Mouse (Mus musculus) testis, postnatal 14 days (tissue): ENCODE measurements around the gene Rph3a.
A peak's percentile ranks its signal among the peaks of the same experiment; 100 is the strongest.
"Not testable (repeated sequence)": the region's sequence is repeated elsewhere in the genome, so short reads cannot be mapped to it uniquely, and the experiment has no call there.

ENCODE experiments used
- DNase-seq: peaks from one replicate; pipeline ENCODE4 v3.0.0; 2021; ENCODE audit warnings: low spot score

Rph3a gene

DNA sequence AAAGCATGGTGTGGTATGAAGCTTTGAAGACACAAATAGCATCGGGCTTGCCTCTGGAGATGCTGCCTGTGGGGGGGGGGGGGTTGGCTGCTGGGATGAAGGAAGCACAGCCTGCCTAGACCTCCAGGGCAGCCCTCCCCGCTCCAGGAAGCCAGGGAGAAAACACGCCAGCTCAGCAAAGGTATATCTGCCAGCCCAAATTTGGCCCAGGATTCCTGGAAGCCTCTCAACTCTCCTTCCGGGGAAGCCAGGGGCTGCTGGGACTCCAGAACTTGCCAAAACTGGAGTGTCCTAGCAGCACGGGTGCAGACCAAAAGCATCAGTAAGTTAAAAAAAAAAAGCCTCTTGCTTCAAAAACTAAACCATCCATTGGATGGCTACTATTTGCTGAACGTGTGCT is 37.6 kb downstream of the Rph3a start:
- DNase-seq: no peak

DNA sequence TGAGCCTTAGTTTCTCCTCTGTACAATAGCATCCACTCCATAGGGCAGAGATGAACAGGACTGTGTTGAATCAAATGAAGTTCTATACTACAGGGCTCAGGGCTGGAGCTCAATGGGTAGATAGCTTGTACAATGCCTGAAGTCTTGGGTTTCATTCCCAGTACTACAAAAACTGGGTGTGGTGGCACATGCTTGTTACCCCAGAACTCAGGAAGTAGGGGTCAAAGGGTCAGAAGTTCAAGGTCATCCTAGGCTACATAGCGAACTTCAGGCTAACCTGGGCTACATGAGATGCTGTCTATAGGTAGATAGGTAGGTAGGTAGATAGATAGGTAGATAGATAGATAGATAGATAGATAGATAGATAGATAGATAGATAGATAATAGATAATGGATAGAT is 38.6 kb downstream of the Rph3a start:
- DNase-seq: no peak

DNA sequence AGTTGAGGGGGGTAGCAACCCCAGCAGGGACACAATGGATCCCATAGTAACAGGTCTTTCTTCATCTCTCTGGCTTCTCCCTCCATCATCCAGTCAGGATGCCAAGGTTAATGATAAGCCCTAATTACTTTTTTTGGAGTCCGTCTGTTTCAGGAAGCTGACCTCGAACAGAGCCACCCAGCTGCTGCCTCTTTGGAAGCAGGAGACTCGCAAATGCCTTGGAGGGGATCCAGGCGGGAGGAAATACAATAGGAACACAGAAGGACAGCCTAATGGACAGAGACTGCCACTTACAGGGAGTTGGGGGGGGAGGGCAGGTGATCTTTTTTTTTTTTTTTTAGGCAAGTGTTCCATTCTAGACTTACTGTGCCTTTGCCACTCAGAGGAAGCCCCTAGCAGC is 40.2 kb downstream of the Rph3a start:
- peak; percentile 82 for DNase-seq

DNA sequence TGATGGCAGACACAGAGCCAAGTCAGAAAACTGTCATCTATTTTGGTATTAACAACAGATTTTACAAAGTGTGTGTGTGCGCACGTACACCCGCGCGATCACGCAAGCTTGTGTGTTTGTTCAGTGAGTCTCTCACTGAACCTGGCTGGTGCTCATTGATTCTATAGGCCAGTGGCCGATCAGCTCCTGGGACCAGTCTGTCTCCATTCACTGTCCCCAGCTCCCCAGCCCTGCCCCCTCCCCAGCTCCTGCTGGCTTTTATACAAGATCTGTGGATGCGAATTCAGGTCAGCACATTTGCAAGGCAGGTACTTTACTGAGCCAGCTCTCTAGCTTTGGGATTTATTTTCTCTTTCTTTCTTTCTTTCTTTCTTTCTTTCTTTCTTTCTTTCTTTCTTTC is 41.1 kb downstream of the Rph3a start:
- no peak for DNase-seq

DNA sequence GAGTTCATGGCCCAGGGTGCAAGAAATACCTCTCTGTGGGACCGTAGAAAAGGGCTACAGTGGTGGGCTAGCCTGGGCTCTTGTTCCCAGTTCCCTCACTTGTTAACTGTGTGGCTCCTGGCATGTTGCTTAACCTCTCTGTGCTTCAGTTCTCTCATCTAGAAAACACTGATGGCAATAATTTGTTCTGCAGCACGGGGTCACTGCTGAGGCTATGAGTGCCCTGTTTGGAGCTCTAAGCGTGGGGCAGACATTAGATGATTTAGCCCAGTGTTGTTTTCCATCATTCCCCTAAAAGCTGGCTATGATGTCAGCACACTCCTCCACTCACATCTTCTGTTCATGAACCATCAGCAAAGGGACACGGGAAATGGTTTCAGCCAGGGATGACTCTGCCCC is 41.8 kb downstream of the Rph3a start:
- no peak for DNase-seq

DNA sequence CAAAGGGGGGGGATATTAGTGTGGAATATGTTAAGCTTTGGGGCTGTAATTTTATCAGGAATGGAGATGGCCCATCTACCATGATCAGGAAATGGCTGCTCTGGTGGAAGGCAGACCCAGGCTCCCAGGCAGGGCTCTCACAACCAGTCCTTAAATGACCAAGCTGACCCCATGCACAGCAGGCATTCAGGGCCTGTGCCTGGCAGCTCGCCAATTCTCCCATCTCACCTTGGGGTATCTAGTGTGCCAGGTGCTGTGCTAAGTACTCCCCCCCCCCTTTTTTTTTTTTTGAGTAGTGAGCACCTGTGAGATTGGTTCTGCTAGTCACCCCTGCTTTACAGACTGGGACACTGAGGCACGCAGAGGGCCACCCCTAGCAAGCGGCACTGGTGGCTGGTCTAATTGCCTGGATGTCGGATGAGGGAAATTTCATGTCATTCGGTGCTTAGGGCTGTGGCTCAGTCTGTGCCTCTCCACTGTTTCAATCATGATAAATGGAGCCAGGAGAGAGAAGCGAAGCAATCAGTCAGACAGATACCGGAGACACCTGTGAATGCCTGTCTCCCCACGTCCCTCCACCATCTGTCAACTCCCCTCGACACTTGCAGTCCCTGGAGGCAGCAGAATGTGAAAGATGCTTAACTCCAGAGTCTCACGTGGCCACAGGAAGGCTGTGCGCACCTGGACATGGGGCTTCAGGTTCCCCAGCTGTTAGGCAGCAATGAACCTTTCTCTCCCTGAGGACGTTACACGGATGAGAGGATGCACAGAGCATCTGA is 42.3 kb downstream of the Rph3a start:
- no peak for DNase-seq

DNA sequence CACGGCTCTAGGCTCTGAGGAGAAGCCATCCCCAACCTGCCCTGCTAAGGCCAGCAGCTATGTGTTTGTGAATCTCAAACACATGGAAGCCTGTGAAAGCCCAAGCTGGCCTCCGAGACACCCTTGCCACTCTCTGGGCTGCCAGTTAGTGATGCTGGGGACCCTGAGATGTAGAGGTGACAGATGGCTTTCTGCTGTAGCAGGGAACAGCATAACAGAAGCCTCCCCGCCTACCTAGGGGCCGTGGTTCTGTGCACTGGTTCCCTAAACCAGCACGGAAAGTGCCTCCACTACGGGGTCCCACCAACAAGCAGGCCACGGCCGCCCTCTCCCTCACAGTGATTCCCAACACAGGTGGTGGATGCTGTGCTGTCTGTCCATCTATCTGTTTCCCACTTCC is 43.0 kb downstream of the Rph3a start:
- no peak for DNase-seq

DNA sequence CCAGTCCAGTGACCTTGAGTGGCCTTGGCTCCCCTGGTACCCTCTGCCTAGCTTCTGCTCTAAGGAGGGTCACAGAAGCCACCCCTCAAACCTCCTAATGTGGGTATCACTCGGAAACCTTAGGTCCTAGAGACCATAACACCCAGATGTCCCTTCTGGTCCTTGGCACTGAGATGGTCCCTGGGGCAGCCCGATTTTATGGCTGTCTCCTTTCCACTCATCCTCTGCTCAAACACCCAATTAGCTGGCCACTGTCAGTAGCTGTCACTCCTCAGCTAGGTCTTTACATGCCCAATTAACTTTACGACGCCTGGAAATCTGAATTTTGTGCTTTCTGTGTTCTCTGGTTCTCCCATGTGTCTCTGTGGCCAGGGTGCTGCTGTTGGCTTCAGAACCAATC is 43.7 kb downstream of the Rph3a start:
- no peak for DNase-seq

DNA sequence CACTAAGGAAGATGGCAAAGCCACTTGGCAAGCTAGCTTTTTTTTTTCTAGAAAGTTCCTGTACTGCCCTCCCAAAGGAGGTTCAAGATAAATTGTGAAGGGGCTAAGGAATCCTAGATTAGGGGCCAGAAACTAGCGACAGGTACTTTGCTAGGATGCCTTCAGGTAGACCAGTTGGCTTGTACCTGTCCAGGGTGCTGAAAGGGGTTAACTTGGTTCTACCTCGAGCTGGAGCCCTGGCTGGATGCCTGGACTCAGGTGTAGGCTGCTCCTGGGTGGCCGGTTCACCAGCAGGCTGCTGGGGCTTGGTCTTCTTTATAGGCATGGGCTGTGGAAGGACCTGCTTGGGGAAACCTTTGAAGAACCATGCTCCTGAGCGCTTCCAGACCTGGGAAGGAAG is 48.9 kb downstream of the Rph3a start:
- no peak for DNase-seq

DNA sequence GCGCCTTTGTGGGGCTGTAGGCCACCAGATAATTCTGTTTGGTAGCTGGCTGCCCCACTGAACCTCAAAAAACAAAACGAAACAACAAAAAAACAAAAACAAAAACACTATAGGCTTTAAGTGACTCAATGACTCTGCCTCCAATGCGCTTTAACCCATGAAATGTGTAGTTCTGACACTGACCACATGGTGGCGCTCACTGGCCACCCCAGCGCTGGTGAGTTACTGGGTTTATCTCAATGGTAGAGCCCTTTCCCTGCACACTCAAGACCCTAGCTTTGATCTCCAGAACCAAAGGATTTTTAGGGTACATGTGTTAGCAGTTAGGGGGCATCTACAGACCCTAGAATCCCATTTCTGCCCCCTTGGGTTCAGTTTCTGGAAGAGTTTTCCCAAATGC is 55.9 kb downstream of the Rph3a start:
- DNase-seq: peak; percentile 19

DNA sequence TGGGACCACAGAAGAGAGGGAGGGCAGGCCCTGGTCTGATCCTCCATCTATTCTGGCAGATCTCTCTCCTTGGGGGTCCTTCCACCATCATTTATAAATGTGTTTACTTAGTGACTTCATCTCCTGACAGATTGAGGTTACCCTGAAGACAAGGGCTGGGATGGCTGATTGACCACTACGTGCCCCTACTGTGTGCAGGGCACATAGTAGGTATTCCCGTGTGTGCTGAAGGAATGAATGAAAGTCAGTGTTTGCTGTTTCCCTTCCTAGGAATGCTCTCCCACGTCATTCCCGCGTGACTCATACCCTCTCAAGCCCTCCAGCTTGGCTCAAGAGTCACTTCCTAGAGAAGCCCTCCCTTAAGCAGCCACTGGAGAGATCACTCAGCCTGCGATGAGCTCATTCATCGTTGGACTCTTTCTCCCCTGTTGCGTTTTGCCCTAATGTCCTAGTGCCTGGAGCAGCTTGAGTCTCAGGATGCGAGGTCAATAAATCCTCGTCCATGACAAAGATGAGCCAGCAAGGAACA is 57.6 kb downstream of the Rph3a start:
- no peak for DNase-seq

DNA sequence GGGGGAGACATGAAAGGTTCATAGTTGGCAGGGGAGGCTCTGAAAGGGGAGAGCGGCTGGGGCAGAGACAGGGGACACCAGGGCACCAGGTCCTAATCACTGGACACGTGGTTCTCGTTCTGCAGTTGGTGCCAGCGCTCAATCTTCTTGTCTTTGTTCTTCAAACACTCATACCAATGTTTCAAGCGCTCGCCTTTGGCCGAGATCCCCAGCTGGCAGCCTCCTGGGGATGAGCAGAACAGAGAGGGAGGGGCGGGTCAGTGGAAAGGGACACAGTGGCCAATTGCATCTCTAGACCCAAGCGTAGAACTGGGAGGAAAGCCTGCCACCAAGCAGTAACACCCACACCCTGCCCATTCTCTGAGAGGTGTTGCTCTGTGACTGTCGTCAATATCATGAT is 67.8 kb downstream of the Rph3a start:
- DNase-seq: no peak

DNA sequence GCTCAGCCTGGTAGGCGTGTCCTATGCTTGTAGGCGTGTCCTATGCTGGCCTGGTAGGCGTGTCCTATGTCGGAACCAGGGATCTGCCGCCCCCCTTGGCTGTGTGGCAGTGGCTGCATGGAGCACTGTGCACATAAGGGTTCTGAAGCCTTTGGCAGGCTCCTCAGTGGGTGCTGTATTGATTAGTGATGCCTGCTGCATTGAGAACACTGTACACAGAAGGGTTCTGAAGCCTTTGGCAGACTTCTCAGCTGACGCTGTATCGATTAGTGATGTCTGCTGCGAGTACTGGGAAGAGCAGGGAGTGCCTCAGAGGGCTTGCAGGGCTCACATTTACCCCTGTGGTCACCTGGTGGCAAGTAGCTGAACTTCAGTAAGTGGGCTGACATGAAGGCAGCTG is 71.3 kb downstream of the Rph3a start:
- DNase-seq: no peak

DNA sequence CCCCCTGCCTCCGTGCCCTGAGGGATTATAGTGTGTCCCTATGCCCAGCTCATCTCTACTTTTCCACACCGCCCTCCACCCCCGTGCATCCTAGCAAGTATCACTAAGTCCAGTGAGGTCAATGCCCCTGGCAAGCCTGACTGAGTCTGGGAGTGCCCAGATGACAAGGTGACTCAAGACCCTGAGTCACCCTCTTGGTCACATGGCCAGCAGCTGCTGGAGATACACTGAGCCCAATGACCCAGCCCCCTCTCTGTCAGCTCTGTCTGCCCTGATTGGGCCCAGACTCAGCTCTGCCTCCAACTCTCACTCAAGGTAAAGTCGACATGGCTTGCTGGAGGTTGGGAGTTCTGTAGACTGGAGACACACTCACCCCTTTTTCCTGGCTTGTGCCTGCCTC is 72.1 kb downstream of the Rph3a start:
- no peak for DNase-seq

DNA sequence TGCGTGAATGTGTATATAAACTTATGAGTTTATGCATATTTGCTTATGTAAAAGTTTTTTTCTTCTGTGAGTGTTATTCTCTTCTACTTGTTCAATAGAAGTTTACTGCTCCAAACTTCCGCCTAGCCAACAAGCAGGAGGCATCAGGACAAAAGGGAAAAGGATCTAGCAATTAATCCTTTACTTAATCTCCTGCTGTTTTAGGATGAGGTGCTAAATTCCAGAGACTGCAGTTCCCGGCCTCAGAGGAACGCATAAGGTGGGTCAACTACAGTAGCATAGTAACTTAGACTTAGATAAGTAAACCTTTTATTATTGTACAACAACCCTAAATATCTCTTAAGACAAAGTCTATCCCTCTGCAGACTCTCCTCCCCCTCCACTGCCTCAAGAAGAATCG is 75.9 kb downstream of the Rph3a start:
- DNase-seq: no peak

DNA sequence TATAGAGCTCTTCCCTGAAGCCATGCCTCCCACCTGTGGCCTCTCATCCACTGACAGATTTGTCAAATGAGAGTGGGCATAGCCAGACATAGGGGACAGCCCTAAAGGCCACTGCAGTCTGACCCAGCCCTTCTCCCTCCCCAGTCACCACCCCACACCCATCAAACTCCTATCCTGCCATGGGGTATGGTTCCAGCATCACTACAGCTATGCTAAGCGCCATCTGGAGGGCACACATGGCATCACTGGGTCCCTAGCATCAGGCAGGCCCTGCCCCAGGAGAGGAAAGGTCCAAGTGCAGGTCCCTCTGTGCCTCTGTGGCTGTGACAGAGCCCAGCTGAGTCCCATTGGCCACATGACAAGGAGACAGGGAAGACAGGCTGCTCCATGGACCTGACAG is 82.9 kb downstream of the Rph3a start:
- no peak for DNase-seq

DNA sequence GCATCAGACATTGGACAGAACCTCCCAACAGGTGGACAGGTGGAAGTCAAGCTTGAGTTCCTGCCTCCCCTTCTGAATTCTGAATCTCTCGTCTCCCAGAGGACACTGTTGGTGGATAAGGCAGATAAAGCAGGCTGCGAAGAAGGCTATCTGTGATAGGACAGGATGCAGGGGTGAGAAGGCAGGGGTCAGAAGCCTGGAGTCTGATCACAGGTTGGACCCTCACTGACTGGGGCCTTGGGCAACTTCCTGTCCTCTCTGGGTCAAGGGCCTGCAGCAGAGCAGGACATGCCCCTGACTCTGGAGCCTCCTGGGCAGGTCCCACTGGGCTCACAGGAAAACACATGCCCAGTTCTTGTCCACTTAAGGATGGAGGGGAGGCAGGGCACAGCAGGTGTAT is 83.6 kb downstream of the Rph3a start:
- not testable (repeated sequence) for DNase-seq

DNA sequence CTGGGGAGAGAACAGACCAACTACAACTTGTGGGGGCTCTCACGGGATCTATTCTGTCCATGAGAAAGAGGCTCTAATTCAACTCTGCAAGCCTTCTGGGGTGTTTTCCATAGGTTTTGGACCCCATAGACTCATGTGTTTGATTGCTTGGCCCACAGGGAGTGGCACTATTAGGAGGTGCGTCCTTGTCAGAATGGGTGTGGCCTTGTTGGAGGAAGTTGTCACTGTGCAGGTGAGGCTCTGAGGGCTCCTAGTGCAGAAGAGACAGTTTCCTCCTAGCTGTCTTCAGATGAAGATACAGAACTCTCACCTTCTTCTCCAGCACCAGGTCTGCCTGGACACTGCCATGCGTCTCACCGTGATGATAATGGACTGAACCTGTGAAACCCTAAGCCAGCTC is 85.4 kb downstream of the Rph3a start:
- not testable (repeated sequence) for DNase-seq

DNA sequence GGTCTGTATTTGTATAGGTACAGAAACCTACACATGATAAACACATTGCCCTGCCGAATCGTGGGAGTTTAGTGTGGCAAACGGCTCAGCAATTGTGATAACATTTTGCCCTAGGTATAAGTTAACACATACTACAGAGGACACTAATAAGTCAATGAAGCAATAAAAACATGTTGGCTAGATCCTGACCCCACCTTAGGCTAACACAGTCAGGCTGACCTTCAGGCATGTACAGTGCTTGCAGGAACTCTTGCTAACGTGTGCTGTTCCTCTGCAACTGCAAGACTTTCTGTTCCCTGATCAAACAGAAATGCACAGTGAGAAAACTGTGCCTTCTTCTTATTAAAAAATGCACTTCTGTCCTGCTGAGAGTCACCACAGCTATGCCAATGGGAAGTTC is 85.9 kb downstream of the Rph3a start:
- DNase-seq: no peak

DNA sequence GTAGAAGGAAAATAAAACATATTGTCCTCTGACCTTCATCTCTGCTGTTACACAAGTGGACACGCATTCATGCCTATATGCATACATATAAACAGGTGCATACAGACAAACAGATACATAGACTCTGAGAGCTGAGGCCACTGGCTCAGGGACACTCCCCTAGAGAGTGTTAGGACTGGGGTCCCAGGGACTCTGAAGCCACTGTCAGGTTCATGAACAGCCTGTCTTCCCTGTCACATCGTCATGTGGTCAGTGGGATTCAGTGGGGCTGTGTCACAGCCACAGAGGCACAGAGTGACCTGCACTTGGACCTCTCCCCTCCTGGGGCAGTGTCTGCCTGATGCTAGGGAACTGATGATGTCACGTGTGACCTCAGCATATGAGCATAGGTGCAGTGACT is 89.6 kb downstream of the Rph3a start:
- no peak for DNase-seq

DNA sequence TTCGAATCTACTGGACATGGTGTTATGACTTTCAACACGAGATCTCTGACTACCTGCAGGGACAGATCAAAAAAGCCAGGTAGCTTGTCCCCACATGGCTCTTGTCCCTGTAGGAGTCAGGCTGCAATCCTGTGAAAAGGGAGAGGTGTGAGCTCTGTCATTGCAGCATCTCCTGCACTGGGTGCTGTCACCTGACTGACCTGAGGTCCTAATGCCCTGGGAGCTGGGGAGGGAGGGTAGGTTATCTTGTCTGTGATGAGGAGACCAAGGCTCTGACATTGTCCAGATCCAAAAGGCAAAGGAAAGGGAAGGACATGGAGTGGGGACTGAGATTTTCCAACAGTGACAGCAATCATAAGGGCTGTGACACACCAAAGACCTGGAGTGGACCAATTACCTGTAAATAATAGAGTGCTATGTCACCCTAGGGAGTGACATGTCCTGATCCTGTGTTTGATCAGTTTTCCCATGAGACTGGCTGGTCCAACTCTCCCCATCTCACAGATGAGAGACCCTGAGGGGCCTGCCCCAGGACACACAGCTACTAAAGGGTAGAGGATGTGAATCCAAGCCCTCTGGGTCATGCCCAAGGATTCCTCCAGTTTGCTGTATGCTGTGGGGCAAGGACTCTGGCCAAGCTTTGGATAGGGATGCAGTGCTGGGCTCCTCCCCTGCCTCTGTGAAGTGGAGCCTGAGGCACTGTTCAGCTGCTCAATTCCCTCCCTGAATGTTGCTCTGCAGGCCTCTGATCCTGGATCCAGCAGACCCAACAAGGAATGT is 90.5 kb downstream of the Rph3a start:
- not testable (repeated sequence) for DNase-seq

DNA sequence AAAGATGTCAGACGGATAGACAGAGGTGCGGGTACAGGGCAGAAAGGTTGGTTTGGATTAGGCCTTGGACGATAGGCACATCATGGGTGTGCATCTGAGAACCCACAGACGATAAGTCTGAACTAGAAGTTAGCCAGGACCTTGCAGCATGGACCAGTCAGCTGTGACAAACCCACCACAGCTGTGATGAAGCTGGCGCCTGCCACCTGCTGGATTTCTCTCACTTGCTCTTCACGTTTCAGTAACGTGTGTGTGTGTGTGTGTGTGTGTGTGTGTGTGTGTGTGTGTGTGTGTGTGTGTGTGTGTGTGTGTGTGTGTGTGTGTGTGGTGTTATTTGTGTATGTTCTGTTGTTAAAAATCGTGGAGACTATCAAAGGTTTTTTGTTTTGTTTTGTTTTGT is 95.7 kb downstream of the Rph3a start, which contains the start of gene Oas1d:
Gene Oas1d, plus strand, starts transcription at position 333 of the 400 bp plus-strand sequence.
- DNase-seq: not testable (repeated sequence)

DNA sequence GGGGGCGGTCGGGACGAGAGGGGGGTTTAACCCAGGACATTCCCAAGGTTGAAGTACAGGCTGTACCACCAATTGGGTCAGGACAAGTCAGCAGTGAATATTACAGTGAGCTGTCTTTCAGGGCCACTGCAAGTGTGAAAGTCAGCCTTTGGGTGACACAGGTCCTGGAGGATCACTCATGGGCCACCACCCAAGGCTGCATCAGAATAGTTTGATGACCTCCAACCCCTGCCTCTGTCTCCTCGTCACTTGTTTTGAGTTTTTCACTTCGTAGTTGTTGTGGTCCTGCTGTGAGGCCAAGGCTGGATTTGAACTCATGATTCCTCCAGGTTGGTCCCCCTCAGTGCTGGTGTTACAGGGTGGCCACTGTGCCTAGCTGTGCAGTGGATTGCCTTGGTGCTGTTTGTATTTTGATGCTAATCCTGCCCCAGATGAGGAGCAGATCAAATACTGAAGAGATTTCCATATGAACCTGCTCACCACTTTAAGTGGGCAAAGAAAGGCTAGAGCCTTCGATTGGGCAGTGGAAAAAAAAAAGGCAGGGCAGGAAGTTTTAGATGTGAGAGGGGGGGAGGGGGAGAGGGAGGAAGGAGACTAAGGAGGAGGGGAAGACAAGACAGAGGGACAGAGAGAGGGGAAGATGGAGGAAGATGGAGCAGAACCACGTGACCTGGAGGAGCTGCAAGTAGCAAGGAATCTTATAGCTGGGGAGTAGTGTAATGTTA is 101.5 kb downstream of the Rph3a start:
- DNase-seq: no peak
